Mouse (Mus musculus) lung, postnatal 25 days (tissue): ENCODE measurements around the gene Gm26938.

ENCODE experiments used
- DNase-seq: peaks from one replicate; pipeline ENCODE4 v3.0.0; 2022; ENCODE audit warnings: low spot score

Gm26938 gene

GRCm38 (mm10) chr5:139794137-139794536 is 32.1 kb downstream of the Gm26938 start:
- no peak for DNase-seq

GRCm38 (mm10) chr5:139793338-139794089 is 32.7 kb downstream of the Gm26938 start:
- peak; percentile 61 for DNase-seq

- no peak for DNase-seq
Observed at GRCm38 (mm10) chr5:139792966-139793337, 33.3 kb downstream of the Gm26938 start.

GRCm38 (mm10) chr5:139792159-139792775 is 33.9 kb downstream of the Gm26938 start:
- DNase-seq, result no peak

- peak; percentile 98 for DNase-seq
Observed at GRCm38 (mm10) chr5:139791227-139792158, 34.7 kb downstream of the Gm26938 start, which contains the start of gene Mafk. TSS of gene Mafk (plus strand) at chr5:139791513.

GRCm38 (mm10) chr5:139789466-139789865 is 36.7 kb downstream of the Gm26938 start:
- DNase-seq, result no peak

GRCm38 (mm10) chr5:139781406-139781805 is 44.8 kb downstream of the Gm26938 start:
- DNase-seq, result peak; percentile 29

GRCm38 (mm10) chr5:139776966-139777365 is 49.2 kb downstream of the Gm26938 start:
- no peak for DNase-seq

- peak; percentile 95 for DNase-seq
Observed at GRCm38 (mm10) chr5:139775216-139775926, 50.8 kb downstream of the Gm26938 start, which contains the start of gene Ints1. TSS of gene Ints1 (minus strand) at chr5:139775674.

GRCm38 (mm10) chr5:139768216-139768615 is 58.0 kb downstream of the Gm26938 start:
- DNase-seq, result no peak

GRCm38 (mm10) chr5:139764296-139764695 is 61.9 kb downstream of the Gm26938 start:
- no peak for DNase-seq

GRCm38 (mm10) chr5:139758096-139758495 is 68.1 kb downstream of the Gm26938 start:
- DNase-seq, result no peak
